Mouse (Mus musculus): ENCODE data around the gene 1700016C15Rik. TPM values are rescaled to one million over a fixed set of nuclear protein-coding genes. Genes with fewer than 3 reads are reported as not detected.

The 1700016C15Rik gene
- polyA plus RNA-seq, 1 experiment from 2014 or later: 0.94 TPM

DNA sequence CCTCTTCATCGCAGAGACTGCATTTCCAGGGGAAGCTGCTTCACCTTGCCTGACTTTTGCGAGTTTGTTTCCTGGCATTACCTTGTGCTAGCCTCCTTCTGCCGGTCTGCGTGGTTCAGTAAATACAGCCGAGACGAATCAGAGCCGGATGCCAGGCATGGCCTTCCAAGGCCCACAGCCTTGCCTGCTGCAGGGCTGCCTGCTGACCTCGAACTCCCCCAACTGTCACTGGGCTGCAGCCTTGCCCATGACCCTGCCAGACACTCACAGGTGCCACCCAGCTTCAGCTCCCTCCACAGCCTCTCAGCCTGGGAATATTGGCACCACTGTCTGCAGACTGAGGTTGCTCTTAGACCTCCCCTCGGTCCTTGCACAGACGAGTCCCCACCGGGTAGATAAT, 37.1 kb upstream of the 1700016C15Rik start:
- H3K4me3 ChIP-seq (ENCODE audit: low read depth, low read length): no peak overlapping the region
- H3K36me3 ChIP-seq (ENCODE audit: insufficient read depth, low read length): no peaks in the 10 kb centered on the region
- H3K4me1 ChIP-seq (ENCODE audit: insufficient read depth, low read depth, low read length): no peaks in the 10 kb centered on the region
- 58% methylated on average over 11 of the region's 11 CpGs for WGBS
- H3K9me3 ChIP-seq (ENCODE audit: low read length): no peaks in the 10 kb centered on the region
- H3K4me2 ChIP-seq (replicated peaks; ENCODE audit: low read depth, low read length): no peak overlapping the region
- no peak for ATAC-seq
- no peak for DNase-seq (ENCODE audit: low spot score)
- no peak overlapping the region for H3K9ac ChIP-seq (replicated peaks; ENCODE audit: low read depth)
- TF ChIP-seq EP300 (IDR thresholded peaks at IDR 0.05): no peak
- no peak for TF ChIP-seq CTCF (IDR thresholded peaks at IDR 0.05)
- H3K27ac ChIP-seq (ENCODE audit: low read length): no peak overlapping the region
- no peaks in the 10 kb centered on the region for H3K27me3 ChIP-seq (replicated peaks; ENCODE audit: insufficient read depth, low read length)

GRCm38 (mm10) chr1:177693486-177694252, 35.9 kb upstream of the 1700016C15Rik start:
- TF ChIP-seq CTCF (IDR thresholded peaks at IDR 0.05): no peak
- TF ChIP-seq EP300 (IDR thresholded peaks at IDR 0.05): no peak
- Histone ChIP-seq H3K4me1 (ENCODE audit: insufficient read depth, low read depth, low read length) (no peaks in the 10 kb centered on the region), H3K27me3 (replicated peaks; ENCODE audit: insufficient read depth, low read length) (no peaks in the 10 kb centered on the region), H3K9ac (replicated peaks; ENCODE audit: low read depth) (no peak overlapping the region), H3K4me3 (ENCODE audit: low read depth, low read length) (no peak overlapping the region), H3K4me2 (replicated peaks; ENCODE audit: low read depth, low read length) (no peak overlapping the region), H3K36me3 (ENCODE audit: insufficient read depth, low read length) (no peaks in the 10 kb centered on the region), H3K9me3 (ENCODE audit: low read length) (no peaks in the 10 kb centered on the region), H3K27ac (ENCODE audit: low read length) (no peak overlapping the region)
- WGBS: 55% methylated on average over 9 of the region's 9 CpGs
- ATAC-seq (no peak), DNase-seq (ENCODE audit: low spot score) (no peak)

DNA sequence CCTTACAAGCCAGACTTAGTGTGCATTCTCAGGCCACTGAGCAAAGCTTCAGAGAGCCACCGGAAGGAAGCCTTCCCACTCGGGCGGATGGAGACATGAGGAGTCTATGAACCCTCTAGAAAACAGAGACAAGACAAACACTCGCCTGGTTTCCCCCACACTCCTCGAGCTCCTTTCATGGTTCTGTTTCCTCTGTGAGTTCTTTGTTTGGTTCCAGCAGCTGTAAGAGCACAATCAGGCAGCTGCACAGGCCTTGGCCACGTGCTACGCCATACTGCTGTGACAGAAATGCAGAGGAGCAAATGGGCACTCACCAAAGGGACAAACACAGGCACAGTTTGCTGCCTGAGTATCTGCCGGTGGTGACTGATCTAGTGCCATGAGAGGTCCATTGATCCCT, 29.1 kb upstream of the 1700016C15Rik start:
- no peak for ATAC-seq
- Histone ChIP-seq H3K36me3 (ENCODE audit: insufficient read depth, low read length) (no peaks in the 10 kb centered on the region), H3K4me2 (replicated peaks; ENCODE audit: low read depth, low read length) (no peak overlapping the region), H3K27ac (ENCODE audit: low read length) (no peak overlapping the region), H3K4me1 (ENCODE audit: insufficient read depth, low read depth, low read length) (no peaks in the 10 kb centered on the region), H3K9me3 (ENCODE audit: low read length) (no peaks in the 10 kb centered on the region), H3K4me3 (ENCODE audit: low read depth, low read length) (no peak overlapping the region), H3K9ac (replicated peaks; ENCODE audit: low read depth) (no peak overlapping the region), H3K27me3 (replicated peaks; ENCODE audit: insufficient read depth, low read length) (no peaks in the 10 kb centered on the region)
- no peak for DNase-seq (ENCODE audit: low spot score)
- WGBS: 48% methylated on average over 8 of the region's 8 CpGs
- TF ChIP-seq EP300 (IDR thresholded peaks at IDR 0.05): no peak
- no peak for TF ChIP-seq CTCF (IDR thresholded peaks at IDR 0.05)

DNA sequence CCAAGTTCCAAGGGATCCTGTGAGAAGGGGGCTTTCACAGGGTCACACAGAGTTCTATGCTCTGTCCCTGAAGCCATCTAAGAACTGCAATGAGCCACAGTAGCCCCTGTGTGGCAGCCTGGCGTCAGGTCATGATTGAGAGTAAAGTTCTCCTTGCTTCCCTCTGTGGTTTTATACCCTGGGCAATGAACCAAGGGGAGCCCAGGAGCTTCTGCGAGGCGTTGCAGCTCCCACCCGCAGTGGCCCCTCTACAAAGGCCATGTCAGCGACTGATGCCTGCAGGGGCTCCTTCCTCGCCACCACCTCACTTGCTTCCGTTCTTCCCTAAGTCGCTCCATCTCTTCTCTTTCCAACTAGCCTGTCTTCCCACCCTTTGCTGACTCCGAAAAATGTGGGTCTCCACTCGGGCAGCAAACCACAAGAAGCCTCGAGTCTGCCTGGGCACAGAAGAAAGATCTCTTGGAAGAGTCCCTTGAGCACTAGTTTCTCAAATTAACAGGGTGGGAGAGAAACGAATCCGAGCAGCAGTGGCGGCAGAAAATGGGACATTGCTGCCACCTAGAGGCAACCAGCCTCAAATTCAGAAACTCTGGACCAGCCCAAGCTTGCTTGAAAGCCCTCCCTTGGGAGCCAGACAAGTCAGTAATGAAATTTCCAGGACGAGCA, 27.0 kb upstream of the 1700016C15Rik start:
- H3K27me3 ChIP-seq (replicated peaks; ENCODE audit: insufficient read depth, low read length): no peaks in the 10 kb centered on the region
- peak overlapping the region; percentile 86 for H3K4me2 ChIP-seq (replicated peaks; ENCODE audit: low read depth, low read length)
- H3K36me3 ChIP-seq (ENCODE audit: insufficient read depth, low read length): no peaks in the 10 kb centered on the region
- no peak overlapping the region; the same call in 1 of the 2 replicates for H3K9ac ChIP-seq (replicated peaks; ENCODE audit: low read depth)
- no peak overlapping the region for H3K27ac ChIP-seq (ENCODE audit: low read length)
- under 1% methylated on average over 15 of the region's 15 CpGs for WGBS
- peak overlapping the region; percentile 41 for H3K4me3 ChIP-seq (ENCODE audit: low read depth, low read length)
- peak; percentile 77 for DNase-seq (ENCODE audit: low spot score)
- TF ChIP-seq EP300 (IDR thresholded peaks at IDR 0.05) (no peak), CTCF (IDR thresholded peaks at IDR 0.05) (peak; percentile 80)
- ATAC-seq: peak; percentile 81
- H3K9me3 ChIP-seq (ENCODE audit: low read length): no peaks in the 10 kb centered on the region
- H3K4me1 ChIP-seq (ENCODE audit: insufficient read depth, low read depth, low read length): no peaks in the 10 kb centered on the region

DNA sequence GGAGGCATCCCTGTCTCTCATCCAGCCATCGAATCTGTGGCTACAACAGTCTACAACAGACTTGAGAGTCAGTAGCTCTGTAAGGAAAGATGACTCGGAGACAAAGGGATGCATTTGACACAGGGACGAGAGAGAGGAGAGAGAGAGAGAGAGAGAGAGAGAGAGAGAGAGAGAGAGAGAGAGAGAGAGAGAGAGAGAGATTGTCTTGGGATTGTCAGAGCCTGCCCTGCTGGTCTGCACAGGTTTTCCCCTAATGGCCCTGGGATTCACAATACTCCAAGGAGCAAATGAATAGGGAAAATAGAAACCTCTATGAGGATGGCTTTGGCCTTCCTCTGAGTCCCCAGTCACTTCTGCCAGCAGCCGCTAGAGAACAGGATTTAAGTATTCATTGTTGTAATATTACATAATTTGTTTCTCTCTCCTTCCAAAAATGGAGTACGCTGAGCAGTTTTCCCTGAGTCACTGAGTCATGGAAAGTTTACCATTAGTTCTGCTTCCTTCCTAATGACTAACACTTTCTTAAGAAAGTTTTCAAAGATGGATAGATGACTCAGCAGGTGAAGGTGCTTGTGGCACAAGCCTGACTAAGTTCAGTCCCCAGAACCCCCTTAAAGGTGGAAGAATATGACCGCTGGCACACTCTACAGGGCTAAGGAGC, 26.3 kb upstream of the 1700016C15Rik start:
- ATAC-seq: no peak
- 45% methylated on average over 6 of the region's 6 CpGs for WGBS
- TF ChIP-seq EP300 (IDR thresholded peaks at IDR 0.05): no peak
- no peak overlapping the region for H3K27ac ChIP-seq (ENCODE audit: low read length)
- no peak for DNase-seq (ENCODE audit: low spot score)
- H3K9ac ChIP-seq (replicated peaks; ENCODE audit: low read depth): no peak overlapping the region
- no peaks in the 10 kb centered on the region for H3K9me3 ChIP-seq (ENCODE audit: low read length)
- H3K27me3 ChIP-seq (replicated peaks; ENCODE audit: insufficient read depth, low read length): no peaks in the 10 kb centered on the region
- H3K36me3 ChIP-seq (ENCODE audit: insufficient read depth, low read length): no peaks in the 10 kb centered on the region
- H3K4me3 ChIP-seq (ENCODE audit: low read depth, low read length): no peak overlapping the region
- H3K4me1 ChIP-seq (ENCODE audit: insufficient read depth, low read depth, low read length): no peaks in the 10 kb centered on the region
- peak overlapping the region; percentile 86; the same call in 1 of the 2 replicates for H3K4me2 ChIP-seq (replicated peaks; ENCODE audit: low read depth, low read length)

GRCm38 (mm10) chr1:177705204-177705603, 24.4 kb upstream of the 1700016C15Rik start:
- DNase-seq (ENCODE audit: low spot score) (peak; percentile 56), ATAC-seq (no peak)
- Histone ChIP-seq H3K9ac (replicated peaks; ENCODE audit: low read depth) (no peak overlapping the region), H3K4me2 (replicated peaks; ENCODE audit: low read depth, low read length) (no peak overlapping the region), H3K9me3 (ENCODE audit: low read length) (peaks cover 4% of the 10 kb centered on the region; the same call in 1 of the 2 replicates), H3K27ac (ENCODE audit: low read length) (no peak overlapping the region), H3K4me1 (ENCODE audit: insufficient read depth, low read depth, low read length) (no peaks in the 10 kb centered on the region), H3K4me3 (ENCODE audit: low read depth, low read length) (no peak overlapping the region), H3K36me3 (ENCODE audit: insufficient read depth, low read length) (no peaks in the 10 kb centered on the region), H3K27me3 (replicated peaks; ENCODE audit: insufficient read depth, low read length) (no peaks in the 10 kb centered on the region)
- TF ChIP-seq EP300 (IDR thresholded peaks at IDR 0.05) (no peak), CTCF (IDR thresholded peaks at IDR 0.05) (peak; percentile 71)
- 51% methylated on average over 2 of the region's 2 CpGs for WGBS
